Mouse (Mus musculus) forebrain, embryonic 11.5 days (tissue): ENCODE measurements around the gene Dclre1a. TPM values are rescaled to one million over a fixed set of nuclear protein-coding genes. Genes with fewer than 3 reads are reported as not detected.
"Not testable (repeated sequence)": the region's sequence is repeated elsewhere in the genome, so short reads cannot be mapped to it uniquely, and the experiment has no call there.

Experiments used
- ATAC-seq: fragments of 200-750 bp; cut with Nextera tagmentation; replicated peaks from 2 replicates; pipeline ENCODE4 v1.8.0; 2017; ENCODE audit warnings: moderate TSS enrichment; ENCODE audit not compliant: low FRiP score
- DNase-seq: peaks from one replicate; pipeline ENCODE4 v3.0.0-alpha.2; 2017; ENCODE audit warnings: low spot score
- H3K27ac ChIP-seq: fragments of 300-500 bp; sonication (generic); 2 replicates; pipeline ENCODE4 v1.5.1; 2014; ENCODE audit warnings: low read depth, low read length
- H3K27me3 ChIP-seq: fragments of 300-500 bp; sonication (generic); 2 replicates; pipeline ENCODE4 v1.6.1; 2014; ENCODE audit warnings: mild to moderate bottlenecking, low read length, mixed read lengths; ENCODE audit not compliant: control insufficient read depth, insufficient read depth
- H3K36me3 ChIP-seq: fragments of 300-500 bp; sonication (generic); 2 replicates; pipeline ENCODE4 v1.6.1; 2014; ENCODE audit warnings: mild to moderate bottlenecking, low read length, moderate library complexity, mixed read lengths; ENCODE audit not compliant: control insufficient read depth, insufficient read depth
- H3K4me1 ChIP-seq: fragments of 300-500 bp; sonication (generic); replicated peaks from 2 replicates; pipeline ENCODE4 v1.6.1; 2014; ENCODE audit warnings: low read length, mixed read lengths; ENCODE audit not compliant: control insufficient read depth, insufficient read depth
- H3K4me2 ChIP-seq: fragments of 300-500 bp; sonication (generic); 2 replicates; pipeline ENCODE4 v1.6.1; 2014; ENCODE audit warnings: low read depth, mild to moderate bottlenecking, low read length, moderate library complexity, mixed read lengths; ENCODE audit not compliant: severe bottlenecking
- H3K4me3 ChIP-seq: fragments of 300-500 bp; sonication (generic); 2 replicates; pipeline ENCODE4 v1.5.1; 2014; ENCODE audit warnings: low read depth, low read length
- H3K9ac ChIP-seq: fragments of 300-500 bp; sonication (generic); 2 replicates; pipeline ENCODE4 v1.6.1; 2014; ENCODE audit warnings: low read length
- H3K9me3 ChIP-seq: fragments of 300-500 bp; sonication (generic); 2 replicates; pipeline ENCODE4 v1.6.1; 2016; ENCODE audit warnings: low read length, mixed read lengths; ENCODE audit not compliant: control insufficient read depth
- WGBS: fragments of 180-500 bp; shearing (Covaris S2); extraction: QIAGEN DNeasy Blood & Tissue Kit; methylation state at CpG from one replicate; pipeline ENCODE4 v1.1.7; 2014; 5-methylcytosine and 5-hydroxymethylcytosine counted together
- polyA plus RNA-seq: library from polyadenylated mRNA; unstranded; fragments of >200 nt; fragmentation: Nextera tagmentation; extraction: Ambion mirVana; gene quantifications from 2 replicates; pipeline ENCODE4 v1.2.1, GENCODE M21; 2014

The Dclre1a gene
- polyA plus RNA-seq, 1 experiment from 2014 or later = 18.2 TPM

DNA sequence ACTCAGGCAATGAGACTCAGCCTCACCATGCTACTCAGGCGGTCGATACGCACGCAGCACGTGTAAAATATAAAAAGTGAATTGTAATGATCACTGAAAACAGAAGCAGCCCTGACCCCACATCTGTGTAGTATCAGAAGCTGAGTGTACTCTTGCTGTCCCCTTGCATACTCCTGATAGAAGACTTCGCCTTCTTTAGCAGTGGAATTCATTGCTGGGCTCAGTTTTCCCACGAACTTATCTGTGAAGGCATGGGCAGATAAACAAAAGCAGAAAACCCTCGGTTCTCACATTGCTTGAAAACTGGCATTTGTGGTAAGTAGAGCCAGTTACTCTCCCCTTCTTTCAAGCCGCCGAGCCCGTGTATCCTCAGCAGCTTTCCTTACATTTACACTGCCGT is 4.7 kb downstream of the Dclre1a start:
- Histone ChIP-seq H3K9ac (no peak overlapping the region), H3K4me1 (no peaks in the 10 kb centered on the region; the same call in 1 of the 2 replicates), H3K4me3 (no peak overlapping the region), H3K36me3 (no peaks in the 10 kb centered on the region), H3K4me2 (no peak overlapping the region), H3K27me3 (no peaks in the 10 kb centered on the region), H3K9me3 (no peaks in the 10 kb centered on the region), H3K27ac (no peak overlapping the region)
- DNase-seq (no peak), ATAC-seq (no peak)
- WGBS = 94% methylated on average over 12 of the region's 12 CpGs

DNA sequence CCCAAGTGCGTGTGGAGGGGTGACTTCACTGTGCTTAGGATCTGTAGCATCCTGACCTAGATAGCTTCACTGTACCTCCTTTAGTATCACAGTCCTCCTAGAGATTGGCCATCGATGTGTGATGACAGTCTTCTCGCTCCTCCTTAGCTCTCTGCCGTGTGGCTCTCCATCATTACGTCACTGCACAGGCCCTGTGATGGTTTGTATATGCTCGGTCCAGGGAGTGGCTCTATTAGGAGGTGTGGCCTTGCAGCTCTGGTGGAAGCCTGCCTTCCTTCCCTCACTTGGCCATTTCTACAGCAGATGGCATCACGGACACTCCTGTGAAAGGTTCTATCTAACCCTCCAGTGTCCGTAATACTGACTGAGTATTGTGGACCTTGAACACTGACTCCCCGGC is 12.3 kb downstream of the Dclre1a start:
- no peaks in the 10 kb centered on the region for H3K27me3 ChIP-seq
- no peaks in the 10 kb centered on the region for H3K4me1 ChIP-seq
- H3K4me3 ChIP-seq = no peak overlapping the region
- no peak overlapping the region for H3K4me2 ChIP-seq
- no peak for ATAC-seq
- WGBS = 91% methylated on average over 9 of the region's 9 CpGs
- H3K9me3 ChIP-seq = no peaks in the 10 kb centered on the region
- H3K27ac ChIP-seq = no peak overlapping the region
- H3K9ac ChIP-seq = no peak overlapping the region
- DNase-seq = no peak
- no peaks in the 10 kb centered on the region for H3K36me3 ChIP-seq

GRCm38 (mm10) chr19:56535064-56535463 is 13.0 kb downstream of the Dclre1a start:
- Histone ChIP-seq H3K9ac (no peak overlapping the region), H3K36me3 (no peaks in the 10 kb centered on the region), H3K4me2 (no peak overlapping the region), H3K4me3 (no peak overlapping the region), H3K27ac (no peak overlapping the region), H3K4me1 (no peaks in the 10 kb centered on the region), H3K9me3 (no peaks in the 10 kb centered on the region), H3K27me3 (no peaks in the 10 kb centered on the region)
- 78% methylated on average over 9 of the region's 9 CpGs for WGBS
- DNase-seq (no peak), ATAC-seq (no peak)

DNA sequence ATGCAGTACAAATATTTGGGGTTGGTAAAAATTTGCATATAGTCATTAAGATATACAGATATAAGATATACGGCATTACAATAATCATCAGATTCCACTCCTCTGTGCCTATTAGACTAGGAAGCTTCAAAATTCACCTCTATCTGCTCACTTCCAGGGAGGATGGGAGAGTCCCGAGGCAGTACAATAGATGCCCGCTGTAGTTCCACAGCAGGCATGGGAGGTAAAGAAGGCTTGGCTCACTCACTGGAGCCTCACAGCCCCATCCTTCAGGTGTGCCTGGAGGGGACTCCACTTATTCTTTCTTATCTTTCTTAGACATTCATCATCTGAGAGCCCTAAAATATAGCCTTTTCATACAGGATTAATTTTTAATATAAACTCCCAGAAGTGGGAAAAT is 13.7 kb downstream of the Dclre1a start:
- no peak for ATAC-seq
- H3K4me1 ChIP-seq = no peaks in the 10 kb centered on the region
- 84% methylated on average over 3 of the region's 3 CpGs for WGBS

DNA sequence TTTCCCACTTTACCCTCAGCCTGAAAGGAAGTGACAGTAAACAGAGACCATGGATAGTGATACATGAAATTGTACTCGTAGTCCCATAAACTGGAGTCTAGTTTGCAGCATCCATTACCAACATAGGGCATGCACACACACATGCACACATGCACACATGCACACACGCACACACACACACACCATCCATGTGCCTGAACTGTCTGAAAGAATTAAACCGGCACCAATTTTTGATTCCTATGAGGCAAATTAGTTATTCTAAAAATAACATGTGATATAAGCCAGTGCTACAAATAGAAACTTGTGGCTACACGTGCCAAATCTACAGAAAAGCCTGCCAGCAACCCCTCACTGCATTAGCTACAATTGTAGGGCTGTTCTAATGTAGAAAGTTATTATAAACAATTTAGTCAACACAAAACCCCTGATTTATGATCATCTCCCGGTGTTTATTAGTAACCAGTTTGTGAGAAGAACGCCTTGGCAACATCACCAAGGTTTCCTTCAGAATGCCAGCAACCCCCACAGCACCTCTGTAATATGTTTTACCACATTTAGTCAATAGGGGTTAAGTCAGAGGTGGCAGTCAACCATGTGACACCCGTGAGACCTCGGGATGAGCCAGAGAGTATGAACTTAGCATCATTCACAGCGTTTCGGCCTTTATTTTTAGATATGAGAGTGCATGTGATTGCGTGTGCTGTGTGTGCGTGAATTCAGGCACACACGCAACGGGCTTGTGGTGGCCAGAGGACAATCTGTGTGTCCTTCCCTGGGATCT is 14.5 kb downstream of the Dclre1a start:
- H3K4me2 ChIP-seq = no peak overlapping the region
- DNase-seq (no peak), ATAC-seq (no peak)
- no peak overlapping the region for H3K27ac ChIP-seq
- H3K27me3 ChIP-seq = no peaks in the 10 kb centered on the region
- no peaks in the 10 kb centered on the region for H3K4me1 ChIP-seq
- no peak overlapping the region for H3K9ac ChIP-seq
- H3K4me3 ChIP-seq = no peak overlapping the region
- 90% methylated on average over 14 of the region's 14 CpGs for WGBS
- no peaks in the 10 kb centered on the region for H3K36me3 ChIP-seq
- H3K9me3 ChIP-seq = no peaks in the 10 kb centered on the region

More for the DNA sequence above, 13.7 kb downstream of the Dclre1a start:
- Histone ChIP-seq H3K4me2 (no peak overlapping the region), H3K9ac (no peak overlapping the region), H3K4me3 (no peak overlapping the region), H3K27ac (no peak overlapping the region), H3K36me3 (no peaks in the 10 kb centered on the region), H3K27me3 (no peaks in the 10 kb centered on the region), H3K9me3 (no peaks in the 10 kb centered on the region)
- DNase-seq = no peak

DNA sequence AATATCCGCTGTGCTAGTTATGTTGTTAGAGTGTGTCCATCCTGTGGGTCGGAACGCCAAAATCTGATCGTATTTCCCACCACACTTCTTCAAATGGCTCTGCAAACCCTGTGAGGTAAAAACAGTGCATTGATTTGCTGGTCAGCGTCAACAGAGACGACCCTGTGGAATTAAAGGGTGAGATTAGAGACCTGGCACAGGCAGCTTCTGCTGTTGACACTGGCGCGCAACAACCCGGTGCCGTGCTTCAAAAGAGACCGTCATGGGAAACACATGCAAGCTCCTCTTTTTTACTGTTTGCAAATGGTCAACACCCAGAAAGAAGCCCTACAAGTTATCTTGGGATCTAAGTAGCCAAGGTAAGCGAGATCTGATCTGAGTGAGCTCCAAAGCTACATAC is 16.8 kb downstream of the Dclre1a start:
- WGBS = 94% methylated on average over 12 of the region's 12 CpGs
- Histone ChIP-seq H3K4me2 (no peak overlapping the region), H3K4me1 (no peaks in the 10 kb centered on the region), H3K27ac (no peak overlapping the region), H3K36me3 (no peaks in the 10 kb centered on the region), H3K9ac (no peak overlapping the region), H3K27me3 (no peaks in the 10 kb centered on the region), H3K4me3 (no peak overlapping the region), H3K9me3 (no peaks in the 10 kb centered on the region)
- ATAC-seq (no peak), DNase-seq (no peak)

GRCm38 (mm10) chr19:56530529-56530928 is 17.5 kb downstream of the Dclre1a start:
- no CpG with 5 or more reads among the region's 11 CpGs for WGBS

GRCm38 (mm10) chr19:56519408-56519807 is 28.6 kb downstream of the Dclre1a start:
- no CpG with 5 or more reads among the region's 7 CpGs for WGBS
- H3K27me3 ChIP-seq, H3K4me2 ChIP-seq, ATAC-seq, H3K9ac ChIP-seq, DNase-seq, H3K4me3 ChIP-seq, H3K9me3 ChIP-seq, H3K27ac ChIP-seq, H3K36me3 ChIP-seq, H3K4me1 ChIP-seq: not testable (repeated sequence)

More at GRCm38 (mm10) chr19:56530529-56530928, 17.5 kb downstream of the Dclre1a start:
- H3K27ac ChIP-seq, H3K9me3 ChIP-seq, H3K4me3 ChIP-seq, H3K36me3 ChIP-seq, ATAC-seq, H3K4me1 ChIP-seq, H3K4me2 ChIP-seq, H3K27me3 ChIP-seq, H3K9ac ChIP-seq, DNase-seq: not testable (repeated sequence)

- not testable (repeated sequence) for H3K36me3 ChIP-seq, H3K4me3 ChIP-seq, H3K9me3 ChIP-seq, H3K4me2 ChIP-seq, H3K4me1 ChIP-seq, H3K9ac ChIP-seq, H3K27ac ChIP-seq, H3K27me3 ChIP-seq, DNase-seq, ATAC-seq
- no CpG with 5 or more reads among the region's 2 CpGs for WGBS
Measured at GRCm38 (mm10) chr19:56513527-56513926, 34.5 kb downstream of the Dclre1a start.
